Mouse (Mus musculus): ENCODE measurements around the gene Rnaset2a. TPM values are rescaled to one million over a fixed set of nuclear protein-coding genes. Genes with fewer than 3 reads are reported as not detected.
"Not testable (repeated sequence)": the region's sequence is repeated elsewhere in the genome, so short reads cannot be mapped to it uniquely, and the experiment has no call there.

The Rnaset2a gene
- polyA plus RNA-seq, 1 experiment from 2014 or later = 35.2 TPM

DNA sequence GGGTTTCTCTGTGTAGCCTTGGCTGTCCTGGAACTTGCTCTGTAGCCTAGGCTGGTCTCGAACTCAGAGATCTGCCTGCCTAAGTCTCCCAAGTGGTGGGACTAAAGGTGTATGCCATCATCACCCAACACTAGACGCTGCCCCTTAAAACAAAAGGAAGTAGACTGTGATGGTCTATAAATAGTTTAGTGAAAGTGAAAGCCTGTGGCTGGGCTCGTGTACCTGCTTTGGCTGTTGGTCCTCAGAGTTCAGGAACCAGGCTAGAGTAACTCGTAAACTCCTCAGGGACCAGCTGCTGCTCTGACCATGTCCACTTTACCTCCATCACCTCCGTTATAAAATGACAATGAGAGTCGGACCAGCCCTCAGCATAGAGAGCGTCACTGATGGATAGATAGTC, 22.4 kb upstream of the Rnaset2a start:
- peaks cover 68% of the 10 kb centered on the region for H3K36me3 ChIP-seq (ENCODE audit: control insufficient read depth, insufficient read depth, low read length)
- WGBS = 83% methylated on average over 7 of the region's 7 CpGs
- ATAC-seq (replicated peaks; ENCODE audit: low FRiP score, low TSS enrichment, low read depth) = no peak

GRCm38 (mm10) chr17:8167436-8167835, 19.5 kb upstream of the Rnaset2a start:
- ATAC-seq (replicated peaks; ENCODE audit: low FRiP score, low TSS enrichment, low read depth); H3K9ac ChIP-seq (ENCODE audit: low read length); H3K9me3 ChIP-seq (ENCODE audit: control insufficient read depth, low read length); DNase-seq (ENCODE audit: low spot score); H3K4me3 ChIP-seq (ENCODE audit: low read depth, low read length); H3K4me2 ChIP-seq (ENCODE audit: low read length); H3K4me1 ChIP-seq (replicated peaks; ENCODE audit: control insufficient read depth, insufficient read depth, low read length); H3K27me3 ChIP-seq (replicated peaks; ENCODE audit: control insufficient read depth, insufficient read depth, low read length); H3K27ac ChIP-seq (ENCODE audit: low read depth): not testable (repeated sequence)
- H3K36me3 ChIP-seq (ENCODE audit: control insufficient read depth, insufficient read depth, low read length) = peaks cover 39% of the 10 kb centered on the region
- WGBS = 88% methylated on average over 5 of the region's 8 CpGs

More for the DNA sequence above, 22.4 kb upstream of the Rnaset2a start:
- Histone ChIP-seq H3K9ac (ENCODE audit: low read length) (no peak overlapping the region), H3K4me1 (replicated peaks; ENCODE audit: control insufficient read depth, insufficient read depth, low read length) (no peaks in the 10 kb centered on the region), H3K27ac (ENCODE audit: low read depth) (no peak overlapping the region), H3K4me2 (ENCODE audit: low read length) (no peak overlapping the region), H3K27me3 (replicated peaks; ENCODE audit: control insufficient read depth, insufficient read depth, low read length) (no peaks in the 10 kb centered on the region), H3K4me3 (ENCODE audit: low read depth, low read length) (no peak overlapping the region), H3K9me3 (ENCODE audit: control insufficient read depth, low read length) (no peaks in the 10 kb centered on the region)
- DNase-seq (ENCODE audit: low spot score) = no peak

DNA sequence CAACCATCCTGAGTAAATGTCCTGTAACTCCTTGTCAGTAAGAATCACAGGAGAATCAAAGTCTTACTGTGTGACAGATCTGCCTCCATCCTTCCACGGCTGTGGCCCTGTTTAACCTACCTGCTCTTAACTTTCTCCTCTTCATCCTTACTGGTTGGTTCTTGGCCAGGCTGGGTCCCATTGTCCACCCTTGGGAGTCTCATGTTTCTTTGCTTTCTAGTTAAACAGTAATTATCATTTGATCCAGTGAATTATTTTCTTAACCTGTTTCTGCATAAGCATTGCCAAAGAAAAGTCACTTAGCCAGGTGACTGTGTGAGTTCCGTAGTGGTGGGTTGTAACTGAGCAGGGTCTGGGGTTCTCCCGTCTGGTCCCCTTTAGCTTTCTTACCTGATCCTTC, 18.6 kb upstream of the Rnaset2a start:
- WGBS = 17% methylated on average over 1 of the region's 3 CpGs
- not testable (repeated sequence) for ATAC-seq (replicated peaks; ENCODE audit: low FRiP score, low TSS enrichment, low read depth); DNase-seq (ENCODE audit: low spot score); H3K27me3 ChIP-seq (replicated peaks; ENCODE audit: control insufficient read depth, insufficient read depth, low read length); H3K9me3 ChIP-seq (ENCODE audit: control insufficient read depth, low read length); H3K9ac ChIP-seq (ENCODE audit: low read length); H3K27ac ChIP-seq (ENCODE audit: low read depth); H3K4me1 ChIP-seq (replicated peaks; ENCODE audit: control insufficient read depth, insufficient read depth, low read length)
- H3K4me3 ChIP-seq (ENCODE audit: low read depth, low read length) = peak overlapping the region; percentile 43; the same call in 1 of the 2 replicates
- H3K4me2 ChIP-seq (ENCODE audit: low read length) = peak overlapping the region; percentile 41
- peaks cover 29% of the 10 kb centered on the region for H3K36me3 ChIP-seq (ENCODE audit: control insufficient read depth, insufficient read depth, low read length)

DNA sequence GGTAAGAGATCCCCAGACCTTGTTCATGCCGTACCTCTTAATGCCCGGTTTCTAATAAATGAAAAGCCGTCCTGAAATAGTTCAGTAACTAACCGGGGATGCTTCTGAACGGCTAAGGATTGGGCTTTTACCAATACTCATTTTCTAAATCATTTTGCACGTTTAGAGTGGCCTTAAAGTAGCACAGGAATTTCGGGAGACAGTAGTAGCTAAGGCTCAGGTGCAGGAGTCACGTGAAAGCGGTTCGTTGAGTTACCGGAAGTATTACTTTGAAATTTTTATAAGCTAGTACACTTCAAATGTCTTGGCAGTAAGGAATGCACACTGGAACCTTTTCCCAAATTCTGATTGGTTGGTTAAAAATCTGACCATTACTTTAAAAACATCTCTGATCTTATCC, 18.1 kb upstream of the Rnaset2a start:
- Histone ChIP-seq H3K4me3 (ENCODE audit: low read depth, low read length) (peak overlapping the region; percentile 43), H3K36me3 (ENCODE audit: control insufficient read depth, insufficient read depth, low read length) (peaks cover 24% of the 10 kb centered on the region), H3K9ac (ENCODE audit: low read length) (peak overlapping the region; percentile 48), H3K4me2 (ENCODE audit: low read length) (peak overlapping the region; percentile 41)
- not testable (repeated sequence) for H3K4me1 ChIP-seq (replicated peaks; ENCODE audit: control insufficient read depth, insufficient read depth, low read length); ATAC-seq (replicated peaks; ENCODE audit: low FRiP score, low TSS enrichment, low read depth); H3K27me3 ChIP-seq (replicated peaks; ENCODE audit: control insufficient read depth, insufficient read depth, low read length); H3K27ac ChIP-seq (ENCODE audit: low read depth); DNase-seq (ENCODE audit: low spot score); H3K9me3 ChIP-seq (ENCODE audit: control insufficient read depth, low read length)
- under 1% methylated on average over 10 of the region's 11 CpGs for WGBS

DNA sequence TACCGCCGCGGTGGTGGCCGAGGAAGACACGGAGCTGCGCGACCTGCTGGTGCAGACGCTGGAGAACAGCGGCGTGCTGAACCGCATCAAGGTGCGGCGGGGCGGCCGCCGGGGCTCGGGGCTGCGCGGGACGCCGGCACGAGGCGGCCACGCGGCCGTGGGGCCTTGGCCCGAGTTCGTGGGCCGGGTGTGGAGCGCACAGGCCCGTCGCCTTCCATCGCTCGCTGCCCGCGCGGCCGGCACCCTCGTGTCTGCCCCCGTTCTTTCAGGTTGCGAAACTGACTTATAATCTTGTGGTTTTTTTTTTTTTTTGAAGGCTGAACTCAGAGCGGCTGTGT, 17.7 kb upstream of the Rnaset2a start:
- H3K27ac ChIP-seq (ENCODE audit: low read depth); H3K4me1 ChIP-seq (replicated peaks; ENCODE audit: control insufficient read depth, insufficient read depth, low read length); H3K27me3 ChIP-seq (replicated peaks; ENCODE audit: control insufficient read depth, insufficient read depth, low read length); H3K9me3 ChIP-seq (ENCODE audit: control insufficient read depth, low read length); ATAC-seq (replicated peaks; ENCODE audit: low FRiP score, low TSS enrichment, low read depth): not testable (repeated sequence)
- Histone ChIP-seq H3K9ac (ENCODE audit: low read length) (peak overlapping the region; percentile 48), H3K4me2 (ENCODE audit: low read length) (peak overlapping the region; percentile 41), H3K36me3 (ENCODE audit: control insufficient read depth, insufficient read depth, low read length) (peaks cover 20% of the 10 kb centered on the region), H3K4me3 (ENCODE audit: low read depth, low read length) (peak overlapping the region; percentile 43)
- WGBS = under 1% methylated on average over 34 of the region's 42 CpGs
- peak; percentile 56 for DNase-seq (ENCODE audit: low spot score)

- Histone ChIP-seq H3K4me2 (ENCODE audit: low read length) (peak within 1 kb of the TSS; percentile 41), H3K4me3 (ENCODE audit: low read depth, low read length) (peak within 1 kb of the TSS; percentile 43), H3K36me3 (ENCODE audit: control insufficient read depth, insufficient read depth, low read length) (peaks cover 14% of the 10 kb centered on the region), H3K9ac (ENCODE audit: low read length) (peak within 1 kb of the TSS; percentile 48)
- peak; percentile 96 for ATAC-seq (replicated peaks; ENCODE audit: low FRiP score, low TSS enrichment, low read depth)
- not testable (repeated sequence) for H3K27me3 ChIP-seq (replicated peaks; ENCODE audit: control insufficient read depth, insufficient read depth, low read length); H3K9me3 ChIP-seq (ENCODE audit: control insufficient read depth, low read length); H3K27ac ChIP-seq (ENCODE audit: low read depth); H3K4me1 ChIP-seq (replicated peaks; ENCODE audit: control insufficient read depth, insufficient read depth, low read length); DNase-seq (ENCODE audit: low spot score)
- 1% methylated on average over 11 of the region's 55 CpGs for WGBS
Observed at GRCm38 (mm10) chr17:8164701-8165607, 17.1 kb upstream of the Rnaset2a start, which contains the start of gene Fgfr1op. TSS of gene Fgfr1op (plus strand) at chr17:8165501.

DNA sequence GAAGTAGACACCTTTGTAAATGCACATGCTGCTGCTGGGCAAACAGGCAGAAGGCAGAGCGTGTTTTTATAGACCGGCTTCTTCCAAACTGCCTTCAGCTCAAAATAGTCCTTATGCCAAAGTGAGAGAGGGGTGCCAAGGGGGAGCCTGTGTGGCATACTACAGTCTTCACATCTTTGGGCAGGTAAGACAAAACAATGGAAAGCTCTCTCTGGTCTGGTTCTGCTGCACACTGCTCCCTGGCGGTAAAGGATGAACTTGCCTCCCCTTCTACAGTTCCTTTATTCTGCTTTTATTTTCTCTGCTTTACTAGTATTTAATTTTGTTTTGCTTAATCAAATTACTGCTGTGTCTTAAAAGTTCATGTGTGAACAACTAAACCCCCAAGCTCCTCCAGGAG, 13.1 kb upstream of the Rnaset2a start:
- H3K9me3 ChIP-seq (ENCODE audit: control insufficient read depth, low read length); H3K4me1 ChIP-seq (replicated peaks; ENCODE audit: control insufficient read depth, insufficient read depth, low read length); H3K9ac ChIP-seq (ENCODE audit: low read length); H3K27me3 ChIP-seq (replicated peaks; ENCODE audit: control insufficient read depth, insufficient read depth, low read length); H3K36me3 ChIP-seq (ENCODE audit: control insufficient read depth, insufficient read depth, low read length); DNase-seq (ENCODE audit: low spot score); H3K4me3 ChIP-seq (ENCODE audit: low read depth, low read length); H3K4me2 ChIP-seq (ENCODE audit: low read length); H3K27ac ChIP-seq (ENCODE audit: low read depth); ATAC-seq (replicated peaks; ENCODE audit: low FRiP score, low TSS enrichment, low read depth): not testable (repeated sequence)
- 50% methylated on average over 2 of the region's 3 CpGs for WGBS

GRCm38 (mm10) chr17:8158627-8159026, 10.7 kb upstream of the Rnaset2a start:
- not testable (repeated sequence) for H3K4me1 ChIP-seq (replicated peaks; ENCODE audit: control insufficient read depth, insufficient read depth, low read length); H3K27me3 ChIP-seq (replicated peaks; ENCODE audit: control insufficient read depth, insufficient read depth, low read length); H3K4me2 ChIP-seq (ENCODE audit: low read length); H3K9ac ChIP-seq (ENCODE audit: low read length); DNase-seq (ENCODE audit: low spot score); H3K27ac ChIP-seq (ENCODE audit: low read depth); ATAC-seq (replicated peaks; ENCODE audit: low FRiP score, low TSS enrichment, low read depth); H3K9me3 ChIP-seq (ENCODE audit: control insufficient read depth, low read length); H3K4me3 ChIP-seq (ENCODE audit: low read depth, low read length); H3K36me3 ChIP-seq (ENCODE audit: control insufficient read depth, insufficient read depth, low read length)
- whole genome bisulfite sequencing = no CpG with 5 or more reads among the region's 1 CpGs

GRCm38 (mm10) chr17:8155982-8156381, 8.1 kb upstream of the Rnaset2a start:
- not testable (repeated sequence) for H3K4me3 ChIP-seq (ENCODE audit: low read depth, low read length); H3K9ac ChIP-seq (ENCODE audit: low read length); H3K27ac ChIP-seq (ENCODE audit: low read depth); H3K9me3 ChIP-seq (ENCODE audit: control insufficient read depth, low read length); H3K27me3 ChIP-seq (replicated peaks; ENCODE audit: control insufficient read depth, insufficient read depth, low read length); H3K4me2 ChIP-seq (ENCODE audit: low read length); H3K4me1 ChIP-seq (replicated peaks; ENCODE audit: control insufficient read depth, insufficient read depth, low read length); ATAC-seq (replicated peaks; ENCODE audit: low FRiP score, low TSS enrichment, low read depth); H3K36me3 ChIP-seq (ENCODE audit: control insufficient read depth, insufficient read depth, low read length); DNase-seq (ENCODE audit: low spot score)
- no CpG with 5 or more reads among the region's 8 CpGs for WGBS
